Mouse (Mus musculus): Measurements from ENCODE around the gene Ascc1. TPM values are rescaled to one million over a fixed set of nuclear protein-coding genes. Genes with fewer than 3 reads are reported as not detected.

Gene Ascc1
- polyA plus RNA-seq, 1 experiment from 2014 or later, result 50.2 TPM

DNA sequence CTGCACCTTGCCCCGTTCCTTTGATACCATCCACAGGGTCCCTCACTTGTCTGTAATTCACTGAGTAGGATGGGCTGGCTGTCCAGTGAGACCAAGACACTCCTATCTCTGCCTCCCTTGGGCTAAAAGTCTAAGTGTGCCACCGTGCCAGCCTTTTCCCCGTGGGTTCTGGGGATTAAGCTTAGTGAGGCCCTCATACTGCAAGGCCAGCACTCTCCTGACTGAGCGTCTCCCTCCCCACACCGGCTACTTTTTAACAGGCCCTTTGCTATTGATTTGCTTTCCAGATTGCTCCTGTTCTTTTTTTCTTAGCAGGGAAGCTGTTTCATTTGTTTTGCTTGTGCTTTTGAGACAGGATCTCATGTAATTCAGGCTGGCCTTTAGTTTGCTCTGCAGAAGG lies 60.3 kb downstream of the Ascc1 start:
- no peaks in the 10 kb centered on the region for H3K9me3 ChIP-seq (replicated peaks; ENCODE audit: control insufficient read depth, low read length)
- H3K27me3 ChIP-seq (replicated peaks; ENCODE audit: control insufficient read depth, insufficient read depth, low read length), result no peaks in the 10 kb centered on the region
- no peak for ATAC-seq
- H3K4me2 ChIP-seq (ENCODE audit: low read length), result no peak overlapping the region
- no peak overlapping the region for H3K27ac ChIP-seq (ENCODE audit: low read depth, low read length)
- DNase-seq (ENCODE audit: low spot score), result no peak
- H3K4me3 ChIP-seq (ENCODE audit: low read depth, low read length), result no peak overlapping the region
- no peaks in the 10 kb centered on the region for H3K4me1 ChIP-seq (ENCODE audit: control insufficient read depth, insufficient read depth, low read length)
- no peak overlapping the region for H3K9ac ChIP-seq (ENCODE audit: low read length)
- 38% methylated on average over 5 of the region's 5 CpGs for WGBS
- H3K36me3 ChIP-seq (ENCODE audit: control insufficient read depth, insufficient read depth, low read length), result 0 out of 2 replicates have a peak, but pooled peaks cover 6% of the 10 kb centered on the region

DNA sequence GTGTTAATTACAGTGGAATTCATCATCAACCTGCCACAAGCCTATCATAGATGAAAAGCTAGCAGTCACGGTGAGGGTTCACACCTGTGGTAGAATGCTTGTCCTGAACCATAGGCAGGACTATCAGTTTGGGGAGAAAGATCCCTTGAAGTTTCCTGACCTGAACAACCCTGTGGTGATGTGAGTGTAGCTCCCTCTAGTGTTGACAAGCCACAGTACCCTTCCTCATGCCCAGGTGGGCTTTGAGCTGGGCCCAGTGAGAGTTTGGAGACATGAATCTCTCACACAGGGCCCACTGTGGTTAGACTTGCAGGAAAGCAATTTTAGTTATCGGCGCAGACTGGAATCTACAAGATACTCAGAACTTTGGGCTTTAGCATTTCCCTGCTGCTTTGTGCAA lies 63.9 kb downstream of the Ascc1 start:
- Histone ChIP-seq H3K27ac (ENCODE audit: low read depth, low read length) (no peak overlapping the region), H3K36me3 (ENCODE audit: control insufficient read depth, insufficient read depth, low read length) (0 out of 2 replicates have a peak, but pooled peaks cover 6% of the 10 kb centered on the region), H3K9me3 (replicated peaks; ENCODE audit: control insufficient read depth, low read length) (no peaks in the 10 kb centered on the region), H3K9ac (ENCODE audit: low read length) (no peak overlapping the region), H3K4me2 (ENCODE audit: low read length) (no peak overlapping the region), H3K27me3 (replicated peaks; ENCODE audit: control insufficient read depth, insufficient read depth, low read length) (no peaks in the 10 kb centered on the region), H3K4me1 (ENCODE audit: control insufficient read depth, insufficient read depth, low read length) (no peaks in the 10 kb centered on the region), H3K4me3 (ENCODE audit: low read depth, low read length) (no peak overlapping the region)
- no peak for ATAC-seq
- peak; percentile 55 for DNase-seq (ENCODE audit: low spot score)
- 74% methylated on average over 3 of the region's 3 CpGs for WGBS

DNA sequence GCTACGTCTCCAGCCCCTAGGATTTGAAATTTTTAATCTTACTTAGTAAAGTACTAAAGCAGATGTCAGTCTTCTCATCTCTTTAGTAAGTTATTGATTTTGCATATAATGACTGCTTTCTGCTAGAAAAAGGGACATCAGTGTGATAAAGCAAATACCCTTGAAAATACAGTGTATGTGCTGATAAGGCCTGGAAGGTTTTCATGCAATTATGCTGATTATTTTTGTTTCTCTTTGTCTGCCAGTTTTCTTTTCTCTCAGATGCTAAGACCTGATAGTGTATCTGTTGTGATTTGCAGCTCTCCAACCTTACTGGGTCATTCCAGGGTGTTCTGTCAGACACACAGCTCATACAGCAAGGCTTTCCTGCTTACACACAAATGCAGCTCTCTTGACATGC lies 72.6 kb downstream of the Ascc1 start:
- Histone ChIP-seq H3K4me2 (ENCODE audit: low read length) (no peak overlapping the region), H3K9me3 (replicated peaks; ENCODE audit: control insufficient read depth, low read length) (no peaks in the 10 kb centered on the region), H3K36me3 (ENCODE audit: control insufficient read depth, insufficient read depth, low read length) (no peaks in the 10 kb centered on the region), H3K4me1 (ENCODE audit: control insufficient read depth, insufficient read depth, low read length) (no peaks in the 10 kb centered on the region), H3K27ac (ENCODE audit: low read depth, low read length) (no peak overlapping the region), H3K9ac (ENCODE audit: low read length) (no peak overlapping the region), H3K4me3 (ENCODE audit: low read depth, low read length) (no peak overlapping the region), H3K27me3 (replicated peaks; ENCODE audit: control insufficient read depth, insufficient read depth, low read length) (no peaks in the 10 kb centered on the region)
- no peak for ATAC-seq
- no peak for DNase-seq (ENCODE audit: low spot score)
- WGBS, result 85% methylated on average over 1 of the region's 1 CpGs

DNA sequence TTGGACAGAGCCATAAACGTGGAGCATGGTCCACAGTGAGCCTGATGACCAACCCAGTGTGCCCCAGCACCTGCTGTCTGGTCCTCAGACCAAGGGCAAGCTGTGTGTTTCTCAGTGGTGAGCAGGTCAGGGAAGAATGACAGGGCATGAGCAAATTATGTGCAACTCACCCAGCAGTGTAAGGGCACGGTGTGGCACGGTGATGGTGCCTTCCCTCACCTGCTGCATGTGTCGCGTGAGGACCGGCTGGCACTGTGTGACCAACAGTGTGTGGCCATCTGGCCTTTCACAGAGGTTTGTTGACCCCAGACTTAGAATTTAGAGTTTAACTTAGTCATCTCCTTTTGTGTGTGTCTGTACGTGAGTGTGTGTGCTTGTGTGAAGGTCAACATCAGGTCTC lies 74.6 kb downstream of the Ascc1 start:
- Histone ChIP-seq H3K4me3 (ENCODE audit: low read depth, low read length) (no peak overlapping the region), H3K4me1 (ENCODE audit: control insufficient read depth, insufficient read depth, low read length) (peaks cover 7% of the 10 kb centered on the region), H3K27me3 (replicated peaks; ENCODE audit: control insufficient read depth, insufficient read depth, low read length) (no peaks in the 10 kb centered on the region), H3K27ac (ENCODE audit: low read depth, low read length) (no peak overlapping the region), H3K9ac (ENCODE audit: low read length) (no peak overlapping the region), H3K9me3 (replicated peaks; ENCODE audit: control insufficient read depth, low read length) (no peaks in the 10 kb centered on the region), H3K36me3 (ENCODE audit: control insufficient read depth, insufficient read depth, low read length) (no peaks in the 10 kb centered on the region), H3K4me2 (ENCODE audit: low read length) (no peak overlapping the region)
- DNase-seq (ENCODE audit: low spot score) (no peak), ATAC-seq (no peak)
- 96% methylated on average over 7 of the region's 7 CpGs for WGBS

DNA sequence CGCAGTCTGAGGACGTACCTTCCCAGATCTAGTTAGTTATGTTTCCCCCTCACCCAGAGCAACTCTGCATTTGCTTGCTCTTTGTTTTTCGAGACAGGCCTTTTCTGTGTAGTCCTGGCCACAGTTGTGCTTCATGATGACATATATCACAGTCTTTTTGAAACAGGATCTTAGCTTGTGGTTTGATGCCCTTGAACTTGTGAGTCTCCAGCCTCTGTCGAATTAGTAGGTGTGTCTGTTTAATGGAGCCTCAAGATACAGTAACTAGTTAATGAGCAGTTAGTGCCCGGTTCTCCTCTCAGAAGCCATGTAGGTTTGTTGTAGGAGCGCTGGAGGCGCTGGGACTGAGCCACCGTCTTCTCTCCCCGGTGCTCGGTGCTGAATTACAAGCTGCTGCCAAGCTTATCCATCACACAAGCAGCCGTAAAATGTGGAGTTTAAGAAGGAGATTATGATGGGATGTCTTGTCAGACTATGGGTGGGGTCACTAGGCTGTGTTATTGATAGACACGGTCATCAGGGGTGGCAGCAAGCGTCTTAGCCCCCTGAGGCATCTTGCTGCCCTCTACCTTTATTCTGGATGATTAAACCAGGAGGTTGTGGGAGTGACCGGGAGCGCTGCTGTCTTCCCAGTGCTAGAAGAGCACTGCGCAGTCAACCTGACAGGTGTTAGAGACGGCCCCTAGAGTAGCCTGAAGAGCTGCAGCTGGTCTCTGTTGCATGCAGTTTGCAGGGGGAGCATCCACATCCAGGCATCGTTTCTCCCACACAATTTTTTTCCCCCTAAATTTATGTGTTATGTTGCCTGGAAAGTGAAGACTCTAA lies 75.3 kb downstream of the Ascc1 start:
- Histone ChIP-seq H3K27me3 (replicated peaks; ENCODE audit: control insufficient read depth, insufficient read depth, low read length) (no peaks in the 10 kb centered on the region), H3K36me3 (ENCODE audit: control insufficient read depth, insufficient read depth, low read length) (no peaks in the 10 kb centered on the region), H3K9ac (ENCODE audit: low read length) (no peak overlapping the region), H3K9me3 (replicated peaks; ENCODE audit: control insufficient read depth, low read length) (no peaks in the 10 kb centered on the region), H3K4me1 (ENCODE audit: control insufficient read depth, insufficient read depth, low read length) (peaks cover 7% of the 10 kb centered on the region), H3K4me3 (ENCODE audit: low read depth, low read length) (no peak overlapping the region), H3K4me2 (ENCODE audit: low read length) (no peak overlapping the region), H3K27ac (ENCODE audit: low read depth, low read length) (no peak overlapping the region)
- no peak for ATAC-seq
- DNase-seq (ENCODE audit: low spot score), result no peak
- 80% methylated on average over 18 of the region's 18 CpGs for WGBS

DNA sequence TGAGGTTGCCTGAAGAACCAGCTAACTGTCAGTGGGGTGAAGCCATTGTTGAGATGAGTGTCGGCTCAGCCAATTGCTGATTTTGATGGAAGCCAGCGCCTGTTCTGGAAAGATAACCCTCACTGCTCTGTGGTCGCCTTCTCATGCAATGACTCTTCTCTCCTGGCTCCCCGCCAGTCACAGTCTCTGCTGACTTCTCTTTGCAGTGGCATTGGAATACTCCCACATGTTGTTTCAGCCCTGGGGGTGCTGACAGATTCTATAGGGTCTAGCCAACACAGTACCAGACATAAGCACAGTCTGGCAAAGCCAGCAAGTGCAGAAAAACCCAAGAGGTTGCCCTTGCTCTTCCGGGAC lies 75.9 kb downstream of the Ascc1 start:
- no peak overlapping the region for H3K9ac ChIP-seq (ENCODE audit: low read length)

DNA sequence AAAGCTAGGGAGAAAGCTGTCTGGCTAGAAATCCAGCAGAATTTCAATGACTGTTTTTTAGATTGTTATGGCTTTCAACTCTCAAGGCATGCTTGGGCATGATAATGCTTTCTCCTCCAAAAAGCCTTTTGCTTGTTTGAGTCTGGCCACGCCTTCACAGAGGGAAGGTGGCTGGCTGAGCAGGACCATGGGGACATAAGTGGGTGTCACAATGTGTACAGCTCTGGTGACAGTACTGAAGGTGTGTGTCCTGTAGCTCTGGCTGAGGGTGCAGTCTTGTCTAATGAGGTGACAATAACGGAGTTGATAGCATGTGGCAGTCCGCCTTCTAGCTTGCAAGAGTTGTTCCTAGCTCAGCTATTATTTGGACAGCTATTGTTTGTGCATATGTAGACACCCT lies 77.6 kb downstream of the Ascc1 start:
- no peak for DNase-seq (ENCODE audit: low spot score)
- no peak for ATAC-seq
- Histone ChIP-seq H3K9me3 (replicated peaks; ENCODE audit: control insufficient read depth, low read length) (no peaks in the 10 kb centered on the region), H3K4me1 (ENCODE audit: control insufficient read depth, insufficient read depth, low read length) (peaks cover 7% of the 10 kb centered on the region), H3K27me3 (replicated peaks; ENCODE audit: control insufficient read depth, insufficient read depth, low read length) (no peaks in the 10 kb centered on the region), H3K4me3 (ENCODE audit: low read depth, low read length) (no peak overlapping the region), H3K4me2 (ENCODE audit: low read length) (no peak overlapping the region), H3K9ac (ENCODE audit: low read length) (no peak overlapping the region), H3K36me3 (ENCODE audit: control insufficient read depth, insufficient read depth, low read length) (no peaks in the 10 kb centered on the region), H3K27ac (ENCODE audit: low read depth, low read length) (no peak overlapping the region)
- WGBS, result 71% methylated on average over 3 of the region's 3 CpGs

More for the DNA sequence above, 75.9 kb downstream of the Ascc1 start:
- Histone ChIP-seq H3K4me1 (ENCODE audit: control insufficient read depth, insufficient read depth, low read length) (peaks cover 7% of the 10 kb centered on the region), H3K27me3 (replicated peaks; ENCODE audit: control insufficient read depth, insufficient read depth, low read length) (no peaks in the 10 kb centered on the region), H3K4me2 (ENCODE audit: low read length) (no peak overlapping the region), H3K4me3 (ENCODE audit: low read depth, low read length) (no peak overlapping the region), H3K36me3 (ENCODE audit: control insufficient read depth, insufficient read depth, low read length) (no peaks in the 10 kb centered on the region), H3K27ac (ENCODE audit: low read depth, low read length) (0 out of 2 replicates have a peak overlapping the region, but pooled peaks have one; percentile 9), H3K9me3 (replicated peaks; ENCODE audit: control insufficient read depth, low read length) (no peaks in the 10 kb centered on the region)
- WGBS, result 71% methylated on average over 5 of the region's 5 CpGs
- ATAC-seq (peak; percentile 57), DNase-seq (ENCODE audit: low spot score) (peak; percentile 56)

DNA sequence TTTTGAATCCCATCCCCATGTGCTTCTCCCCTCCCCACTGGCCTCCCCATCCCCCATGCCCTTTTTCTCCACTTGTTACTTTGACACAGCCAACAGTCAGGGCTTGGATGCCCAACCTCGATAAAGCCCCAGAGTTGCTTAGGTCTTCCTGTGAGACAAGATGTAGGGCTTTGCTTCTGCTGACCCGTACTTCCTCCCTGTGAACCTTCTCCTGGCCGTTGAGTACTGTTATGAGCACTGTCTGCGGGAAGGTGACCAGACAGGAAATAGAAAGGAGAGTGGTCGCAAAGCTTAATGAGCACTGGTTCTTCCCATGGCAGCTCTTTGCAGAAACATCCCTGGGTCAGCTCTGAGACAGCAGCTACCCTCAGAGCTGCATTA lies 78.0 kb downstream of the Ascc1 start:
- 79% methylated on average over 5 of the region's 5 CpGs for WGBS
- peaks cover 7% of the 10 kb centered on the region for H3K4me1 ChIP-seq (ENCODE audit: control insufficient read depth, insufficient read depth, low read length)
- no peak overlapping the region for H3K4me3 ChIP-seq (ENCODE audit: low read depth, low read length)
- H3K36me3 ChIP-seq (ENCODE audit: control insufficient read depth, insufficient read depth, low read length), result no peaks in the 10 kb centered on the region
- no peak overlapping the region for H3K4me2 ChIP-seq (ENCODE audit: low read length)
- no peaks in the 10 kb centered on the region for H3K9me3 ChIP-seq (replicated peaks; ENCODE audit: control insufficient read depth, low read length)
- H3K9ac ChIP-seq (ENCODE audit: low read length), result no peak overlapping the region
- H3K27me3 ChIP-seq (replicated peaks; ENCODE audit: control insufficient read depth, insufficient read depth, low read length), result no peaks in the 10 kb centered on the region
- ATAC-seq (no peak), DNase-seq (ENCODE audit: low spot score) (no peak)
- H3K27ac ChIP-seq (ENCODE audit: low read depth, low read length), result peak overlapping the region; percentile 52; the same call in 1 of the 2 replicates

DNA sequence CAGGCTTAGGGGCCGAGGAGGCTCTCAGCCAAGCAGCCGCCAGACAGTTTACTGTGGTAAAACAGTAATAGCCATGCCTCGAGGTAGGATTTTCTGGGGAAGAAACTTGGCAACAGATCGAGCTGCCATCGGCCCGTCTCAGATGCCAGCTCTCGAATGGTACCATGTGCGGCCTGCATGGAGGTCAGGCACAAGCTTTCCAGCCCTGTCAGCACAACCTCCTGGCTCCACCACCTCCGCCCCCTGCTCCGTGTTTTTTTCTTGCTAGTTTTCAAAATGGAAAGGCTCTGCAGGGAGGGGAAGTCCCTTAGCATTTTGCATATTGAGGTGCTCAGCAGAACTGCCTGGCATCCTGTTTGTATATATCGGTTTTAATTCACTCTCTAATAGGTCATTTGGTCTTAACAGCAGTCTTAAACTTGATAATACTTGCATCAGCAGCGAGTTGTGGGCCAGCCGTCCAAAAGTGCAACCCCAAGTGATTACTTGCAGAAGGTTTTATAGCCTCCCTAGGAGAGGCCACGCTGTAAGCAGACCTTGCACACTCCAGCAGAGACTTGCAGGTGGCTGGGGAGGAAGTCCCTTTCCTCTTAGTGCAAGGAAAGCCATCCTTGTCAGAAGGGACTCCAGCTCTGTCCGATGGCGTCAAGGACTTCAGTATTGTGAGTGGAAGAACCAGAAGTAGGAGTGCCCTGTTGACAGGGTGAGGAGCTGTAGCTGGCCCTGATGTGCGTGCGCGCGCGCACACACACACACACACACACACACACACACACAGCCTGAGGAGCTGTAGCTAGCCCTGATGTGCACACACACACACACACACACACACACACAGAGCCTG lies 78.6 kb downstream of the Ascc1 start:
- DNase-seq (ENCODE audit: low spot score) (peak; percentile 44), ATAC-seq (no peak; the same call in 1 of the 2 replicates)
- no peak overlapping the region for H3K4me2 ChIP-seq (ENCODE audit: low read length)
- 73% methylated on average over 21 of the region's 21 CpGs for WGBS
- peak overlapping the region; percentile 52; the same call in 1 of the 2 replicates for H3K27ac ChIP-seq (ENCODE audit: low read depth, low read length)
- H3K4me1 ChIP-seq (ENCODE audit: control insufficient read depth, insufficient read depth, low read length), result peaks cover 7% of the 10 kb centered on the region
- H3K9me3 ChIP-seq (replicated peaks; ENCODE audit: control insufficient read depth, low read length), result no peaks in the 10 kb centered on the region
- no peaks in the 10 kb centered on the region for H3K27me3 ChIP-seq (replicated peaks; ENCODE audit: control insufficient read depth, insufficient read depth, low read length)
- no peak overlapping the region for H3K9ac ChIP-seq (ENCODE audit: low read length)
- no peak overlapping the region for H3K4me3 ChIP-seq (ENCODE audit: low read depth, low read length)
- H3K36me3 ChIP-seq (ENCODE audit: control insufficient read depth, insufficient read depth, low read length), result no peaks in the 10 kb centered on the region

Measured in forebrain, embryonic 14.5 days (tissue).